Mouse (Mus musculus) spleen, adult 2 months (tissue): ENCODE data around the gene Srgap1.

ENCODE experiments used
- CTCF ChIP-seq: fragments of 200-500 bp; IDR thresholded peaks from 2 replicates; pipeline ENCODE4 v1.5.1; 2011; ENCODE audit warnings: mild to moderate bottlenecking, inconsistent platforms; ENCODE audit not compliant: insufficient read depth, insufficient read length, insufficient replicate concordance; ENCODE audit errors: extremely low read depth
- POLR2A ChIP-seq: fragments of 200-500 bp; IDR thresholded peaks from 2 replicates; pipeline ENCODE4 v1.6.1; 2011; ENCODE audit warnings: low read depth, low read length, inconsistent platforms

DNA sequence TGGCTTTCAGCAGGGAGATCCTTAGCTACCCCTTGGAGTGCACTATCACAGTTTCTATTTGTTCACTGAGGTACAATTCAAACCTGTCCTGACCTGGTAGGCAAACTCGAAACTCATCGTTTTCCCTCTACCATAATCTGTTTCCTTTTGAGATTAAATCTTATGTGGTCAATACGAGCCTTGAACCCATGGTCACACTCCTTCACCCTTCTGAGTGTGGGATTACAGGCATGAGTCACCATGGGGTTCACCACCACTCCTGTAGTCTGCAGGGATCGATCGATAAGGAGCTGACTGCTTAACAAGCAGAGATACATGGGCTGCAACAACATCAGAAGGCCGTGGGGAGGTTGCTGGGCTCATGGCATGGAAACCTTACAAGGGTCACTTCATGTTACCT is 146.3 kb downstream of the Srgap1 start:
- TF ChIP-seq CTCF (no peak), POLR2A (no peak)
